Mouse (Mus musculus) kidney, embryonic 15.5 days (tissue): Measurements from ENCODE around the gene Vgll4. TPM values are rescaled to one million over a fixed set of nuclear protein-coding genes. Genes with fewer than 3 reads are reported as not detected.

ENCODE experiments used
- polyA plus RNA-seq: library from polyadenylated mRNA; unstranded; fragments of >200 nt; fragmentation: Nextera tagmentation; extraction: Ambion mirVana; gene quantifications from 2 replicates; pipeline ENCODE4 v1.2.1, GENCODE M21; 2015

The Vgll4 gene
- polyA plus RNA-seq, 1 experiment from 2014 or later = 110 TPM

Other genes with a start within 250 kb of the Vgll4 start
- gene Tamm41, start 67.9 kb upstream of the Vgll4 start, polyA plus RNA-seq = 62.1 and 64.1 TPM in 2 replicates
- gene Syn2, start 164.9 kb upstream of the Vgll4 start, polyA plus RNA-seq = 1.8 and 3.5 TPM in 2 replicates